ENCODE assay signal across 26 mouse cellular contexts in the genomic region with DNA sequence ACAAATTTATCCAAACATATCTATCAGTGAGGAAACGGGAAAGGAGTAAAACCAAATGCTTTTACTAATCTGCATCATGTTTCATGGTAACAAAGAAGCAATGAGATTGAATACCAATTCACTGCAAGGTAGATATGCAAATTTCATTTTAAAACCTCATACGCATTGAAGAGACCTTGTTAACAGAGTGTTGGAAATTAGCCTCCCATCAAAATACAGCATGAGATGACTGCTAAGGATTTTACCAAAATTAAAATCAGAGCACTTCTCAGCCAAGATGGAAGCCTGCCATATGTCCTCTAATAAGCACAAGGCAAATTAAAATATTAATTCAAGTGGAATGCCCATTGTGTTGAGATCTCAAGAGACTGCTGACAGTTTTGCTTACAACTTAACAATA.
DNase-seq lines count a peak whose midpoint lies in the region; ATAC-seq and TF ChIP-seq lines count a peak whose summit lies in the region.
"Had no signal": no experiment of that assay in that cellular context is flagged by ENCODE, and none has a peak within 500 bp of the region (broad histone marks: within the 10 kb centered on the region; RNA-seq: fewer than 3 reads in every experiment).

No protein-coding gene starts in this region.

- no peak overlapping the region for H3K9ac ChIP-seq in hindbrain, postnatal 0 days (replicated peaks; ENCODE audit: low read length)
- H3K9ac ChIP-seq in hindbrain, embryonic 14.5 days = no peak overlapping the region
- H3K9ac ChIP-seq in forebrain, embryonic 15.5 days (replicated peaks) = no peak overlapping the region
- H3K9ac ChIP-seq: embryonic facial prominence, embryonic 12.5 days; heart, embryonic 13.5 days; hindbrain, embryonic 15.5 days; kidney, embryonic 15.5 days; liver, embryonic 14.5 days; neural tube, embryonic 12.5 days; stomach, embryonic 15.5 days had no signal

- H3K27me3 ChIP-seq in hindbrain, postnatal 0 days (ENCODE audit: insufficient read depth, low read length) = no peaks in the 10 kb centered on the region
- H3K27me3 ChIP-seq in hindbrain, embryonic 14.5 days (ENCODE audit: control insufficient read depth, insufficient read depth, low read length) = no peaks in the 10 kb centered on the region
- H3K27me3 ChIP-seq in forebrain, embryonic 15.5 days = no peaks in the 10 kb centered on the region
- H3K27me3 ChIP-seq: embryonic facial prominence, embryonic 12.5 days; heart, embryonic 13.5 days; hindbrain, embryonic 15.5 days; kidney, embryonic 15.5 days; neural tube, embryonic 12.5 days; stomach, embryonic 15.5 days had no signal

- no peak for TF ChIP-seq CTCF in hindbrain, postnatal 0 days (IDR thresholded peaks at IDR 0.05; ENCODE audit: low read depth)

- H3K9me3 ChIP-seq in hindbrain, postnatal 0 days (ENCODE audit: low read length) = no peaks in the 10 kb centered on the region
- H3K9me3 ChIP-seq in hindbrain, embryonic 14.5 days (ENCODE audit: control insufficient read depth, low read length) = no peaks in the 10 kb centered on the region
- H3K9me3 ChIP-seq in forebrain, embryonic 15.5 days = no peaks in the 10 kb centered on the region
- H3K9me3 ChIP-seq: embryonic facial prominence, embryonic 12.5 days; heart, embryonic 13.5 days; hindbrain, embryonic 15.5 days; kidney, embryonic 15.5 days; neural tube, embryonic 12.5 days; stomach, embryonic 15.5 days had no signal

- no peaks in the 10 kb centered on the region for H3K4me1 ChIP-seq in hindbrain, postnatal 0 days (ENCODE audit: insufficient read depth, low read length)
- no peaks in the 10 kb centered on the region for H3K4me1 ChIP-seq in hindbrain, embryonic 14.5 days (replicated peaks; ENCODE audit: control insufficient read depth, insufficient read depth, low read length)
- H3K4me1 ChIP-seq in forebrain, embryonic 15.5 days = no peaks in the 10 kb centered on the region
- H3K4me1 ChIP-seq: embryonic facial prominence, embryonic 12.5 days; heart, embryonic 13.5 days; hindbrain, embryonic 15.5 days; kidney, embryonic 15.5 days; neural tube, embryonic 12.5 days; stomach, embryonic 15.5 days had no signal

- no peak overlapping the region for H3K27ac ChIP-seq in hindbrain, postnatal 0 days
- no peak overlapping the region for H3K27ac ChIP-seq in hindbrain, embryonic 14.5 days
- peak overlapping the region; percentile 68 for H3K27ac ChIP-seq in forebrain, embryonic 15.5 days (replicated peaks)
- H3K27ac ChIP-seq: embryonic facial prominence, embryonic 12.5 days; heart, embryonic 13.5 days; hindbrain, embryonic 15.5 days; kidney, embryonic 15.5 days; liver, embryonic 14.5 days; neural tube, embryonic 12.5 days; stomach, embryonic 15.5 days had no signal

- no peaks in the 10 kb centered on the region for H3K36me3 ChIP-seq in hindbrain, postnatal 0 days (ENCODE audit: insufficient read depth, low read length)
- no peaks in the 10 kb centered on the region for H3K36me3 ChIP-seq in hindbrain, embryonic 14.5 days (replicated peaks; ENCODE audit: control insufficient read depth, insufficient read depth)
- no peaks in the 10 kb centered on the region for H3K36me3 ChIP-seq in forebrain, embryonic 15.5 days
- H3K36me3 ChIP-seq: embryonic facial prominence, embryonic 12.5 days; heart, embryonic 13.5 days; hindbrain, embryonic 15.5 days; kidney, embryonic 15.5 days; neural tube, embryonic 12.5 days; stomach, embryonic 15.5 days had no signal

- ATAC-seq in hindbrain, postnatal 0 days = no peak
- no peak for ATAC-seq in hindbrain, embryonic 14.5 days (ENCODE audit: low FRiP score)
- peak; percentile 89 for ATAC-seq in forebrain, embryonic 15.5 days (replicated peaks)

- peak; percentile 11 for DNase-seq in hindbrain, postnatal 0 days (ENCODE audit: low spot score)
- no peak for DNase-seq in hindbrain, embryonic 14.5 days (ENCODE audit: low spot score)
- peak; percentile 22 for DNase-seq in retina, embryonic 14.5 days (ENCODE audit: low spot score)
- no peak for DNase-seq in retina, postnatal 1 day
- no peak for DNase-seq in thymus, postnatal 36 days
- no peak for DNase-seq in thymus, postnatal 4 days
- DNase-seq: adrenal gland, postnatal 36 days; cerebellum, adult 8-10 months; embryo, embryonic 11 days; gastrocnemius, postnatal 10 days; heart, postnatal 10 days; kidney, adult 18-20 months; kidney, postnatal 25 days; liver; lung, adult 2 months; lung, postnatal 10 days; right cerebral cortex, postnatal 25 days had no signal

- H3K4me3 ChIP-seq in hindbrain, postnatal 0 days (ENCODE audit: low read length) = no peak overlapping the region
- H3K4me3 ChIP-seq in hindbrain, embryonic 14.5 days (replicated peaks; ENCODE audit: low read length) = no peak overlapping the region
- H3K4me3 ChIP-seq in forebrain, embryonic 15.5 days = no peak overlapping the region
- H3K4me3 ChIP-seq: embryonic facial prominence, embryonic 12.5 days; heart, embryonic 13.5 days; hindbrain, embryonic 15.5 days; kidney, embryonic 15.5 days; myocyte; neural tube, embryonic 12.5 days; stomach, embryonic 15.5 days had no signal

- WGBS in hindbrain, postnatal 0 days = 52% methylated on average over 2 of the region's 2 CpGs
- WGBS in hindbrain, embryonic 14.5 days = 58% methylated on average over 2 of the region's 2 CpGs
- WGBS in forebrain, embryonic 15.5 days = 33% methylated on average over 2 of the region's 2 CpGs

- H3K4me2 ChIP-seq in hindbrain, postnatal 0 days (ENCODE audit: low read depth, low read length) = no peak overlapping the region
- no peak overlapping the region for H3K4me2 ChIP-seq in hindbrain, embryonic 14.5 days (replicated peaks)
- H3K4me2 ChIP-seq in forebrain, embryonic 15.5 days (replicated peaks) = no peak overlapping the region
- H3K4me2 ChIP-seq: embryonic facial prominence, embryonic 12.5 days; heart, embryonic 13.5 days; hindbrain, embryonic 15.5 days; kidney, embryonic 15.5 days; neural tube, embryonic 12.5 days; stomach, embryonic 15.5 days had no signal

Comparison
In these comparisons a context has a peak if more than half of its experiments do, and no peak if none do; other contexts are left out.
1. DNase-seq: peak in hindbrain, postnatal 0 days (single experiment) and retina, embryonic 14.5 days (single experiment); none in hindbrain, embryonic 14.5 days (single experiment), retina, postnatal 1 day (single experiment), thymus, postnatal 36 days (0 of 2) and thymus, postnatal 4 days (single experiment).